Mouse (Mus musculus): ENCODE measurements around the gene Slc30a2. TPM values are rescaled to one million over a fixed set of nuclear protein-coding genes. Genes with fewer than 3 reads are reported as not detected.
A peak's percentile ranks its signal among the peaks of the same experiment; 100 is the strongest.
"Not testable (repeated sequence)": the region's sequence is repeated elsewhere in the genome, so short reads cannot be mapped to it uniquely, and the experiment has no call there.

The Slc30a2 gene
- total RNA-seq (2021): 10 to 100 TPM in 1 of 2 experiments, 1 to 10 TPM in 1; 4.4 to 25.8 TPM
- long read RNA-seq, experiment 1, partial matches to known transcripts: 0 of 2 reads
- long read RNA-seq, experiment 1, other reads (novel, unspliced or antisense): 0 of 2 reads
- long read RNA-seq, experiment 2, transcript Slc30a2-201 (7 exons, 2,023 nt): major isoform, 7 of 11 reads
- long read RNA-seq, experiment 2, partial matches to known transcripts: 2 of 11 reads
- long read RNA-seq, experiment 2, other reads (novel, unspliced or antisense): 0 of 11 reads

DNA sequence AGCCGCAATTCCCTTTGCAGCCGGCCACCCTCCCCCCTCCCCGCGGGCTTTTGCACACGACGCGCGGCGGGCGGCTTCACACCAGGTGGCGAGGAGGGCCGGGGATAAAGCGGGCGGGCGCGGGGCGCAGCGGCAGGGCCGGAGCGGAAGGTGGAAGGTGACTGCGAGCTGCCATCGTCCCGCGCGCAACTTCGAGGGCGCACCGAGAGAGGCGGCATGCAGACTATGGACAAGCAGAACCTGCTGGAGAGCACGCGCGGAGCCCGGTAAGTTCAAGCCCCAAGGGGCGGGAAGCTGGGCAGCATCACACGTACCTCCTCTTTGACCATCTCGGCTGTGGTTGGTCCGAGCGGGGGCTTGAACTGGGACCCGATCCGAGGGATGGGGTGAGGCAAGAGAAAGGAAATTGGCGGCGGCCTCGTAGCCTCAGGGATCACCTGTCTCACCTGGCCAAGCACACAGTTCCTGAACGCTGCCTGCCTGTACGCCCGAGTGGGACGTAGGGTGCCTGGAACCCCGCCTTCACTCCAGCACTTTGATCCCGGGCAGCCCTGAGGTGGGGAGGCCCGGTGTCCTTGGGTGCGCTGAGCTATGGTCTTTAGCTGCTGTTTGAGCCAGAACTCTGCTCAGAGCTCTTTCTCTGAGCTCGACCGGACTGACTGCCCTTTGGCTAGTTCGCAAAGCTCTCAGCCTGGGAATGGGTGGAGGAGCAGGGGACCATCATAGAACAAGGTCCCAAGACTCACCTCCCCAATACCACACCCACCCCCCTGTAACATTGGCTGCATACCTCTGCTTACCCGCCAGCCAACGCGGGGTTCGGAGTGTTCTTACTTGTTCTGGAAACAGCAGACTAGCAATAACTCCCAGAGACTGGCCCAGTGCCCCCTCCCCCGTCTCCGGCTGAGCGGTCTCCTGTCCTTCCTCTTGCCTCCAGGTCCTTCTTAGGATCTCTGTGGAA lies at the start of gene Slc30a2:
Gene Slc30a2, plus strand, starts transcription at position 111 of the 961 bp plus-strand sequence.
- peak; percentile 74 for DNase-seq
- Histone ChIP-seq H3K4me3 (peak within 1 kb of the TSS; percentile 67), H3K27ac (peak within 1 kb of the TSS; percentile 49)
- intact Hi-C loops (cut with DNase I): no loop called here
- no peak for TF ChIP-seq CTCF (IDR thresholded peaks at IDR 0.05)

DNA sequence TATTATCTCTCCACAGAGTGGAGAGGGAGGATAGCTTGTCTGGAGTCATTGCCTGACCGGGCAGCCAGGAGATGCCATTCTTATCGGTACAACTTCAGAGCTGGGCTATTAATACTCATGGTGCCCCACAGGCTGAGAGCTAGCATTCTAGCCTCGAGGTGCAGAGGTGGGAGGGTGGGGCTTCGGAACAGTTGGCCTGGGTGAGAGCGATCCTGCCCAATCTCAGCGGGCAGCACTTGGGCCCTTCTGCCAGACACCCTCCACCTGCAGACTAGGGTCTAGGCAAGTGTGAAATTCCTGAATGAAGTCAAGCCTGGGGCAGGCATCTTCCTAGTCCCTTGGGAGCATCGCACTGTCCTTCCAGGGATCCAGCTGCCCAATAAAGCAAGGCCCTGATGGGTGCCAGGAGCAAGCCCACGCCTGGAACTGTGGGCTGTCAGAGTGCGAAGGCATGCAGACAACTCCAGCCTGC lies 49.3 kb upstream of the Slc30a2 start:
- TF ChIP-seq CTCF (IDR thresholded peaks at IDR 0.05): no peak
- Histone ChIP-seq H3K27ac (peak overlapping the region; percentile 41), H3K4me3 (0 out of 2 replicates have a peak overlapping the region, but pooled peaks have one; percentile 15)
- DNase-seq: peak; percentile 35
- intact Hi-C loops (cut with DNase I): loop anchor here (2.0 to 10.0 kb wide), 3 partner anchors 64 to 259 kb away; partner anchors contain the start of gene Cep85

DNA sequence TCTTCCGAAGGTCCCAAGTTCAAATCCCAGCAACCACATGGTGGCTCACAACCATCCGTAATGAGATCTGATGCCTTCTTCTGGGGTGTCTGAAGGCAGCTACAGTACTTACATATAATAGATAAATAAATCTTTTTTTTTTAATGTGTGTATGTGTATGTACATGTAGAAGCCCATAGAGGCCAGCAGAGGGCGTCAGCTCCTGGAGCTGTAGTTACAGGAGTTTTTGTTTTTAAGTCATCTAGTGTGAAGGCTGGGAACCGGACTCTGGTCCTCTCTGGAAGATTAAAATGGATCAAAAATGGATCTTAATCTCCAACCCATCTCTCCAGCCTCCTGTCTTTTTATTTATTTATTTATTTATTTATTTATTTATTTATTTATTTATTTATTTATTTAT lies 46.9 kb upstream of the Slc30a2 start:
- 0 out of 2 replicates have a peak, but pooled peaks have one; percentile 10 for TF ChIP-seq CTCF (IDR thresholded peaks at IDR 0.05)
- intact Hi-C loops (cut with DNase I): loop anchor here (10.0 kb wide), 1 partner anchor 261 kb away; no protein-coding TSS in a partner anchor

DNA sequence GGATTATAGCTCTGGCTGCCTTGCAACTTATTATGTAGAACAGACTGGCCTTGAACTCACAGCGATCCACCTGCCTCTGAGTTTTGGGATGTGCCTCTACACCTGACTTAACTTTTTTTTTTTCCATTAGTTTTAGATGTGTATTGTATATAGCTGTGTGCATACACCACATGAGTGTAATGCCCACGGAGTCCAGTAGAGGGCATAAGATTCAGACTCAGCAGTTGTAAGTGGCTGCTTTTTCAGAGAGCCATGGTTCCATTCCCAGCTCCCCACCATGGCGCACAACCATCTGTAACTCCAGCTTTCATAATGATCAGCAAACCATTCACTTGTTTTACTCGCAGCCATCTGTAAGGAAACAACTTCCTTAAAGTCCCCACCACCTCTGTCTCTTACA lies 46.5 kb upstream of the Slc30a2 start:
- intact Hi-C loops (cut with DNase I): loop anchor here (10.0 kb wide), 1 partner anchor 262 kb away; no protein-coding TSS in a partner anchor
- DNase-seq: no peak
- TF ChIP-seq CTCF (IDR thresholded peaks at IDR 0.05): no peak
- no peak overlapping the region for H3K27ac ChIP-seq
- H3K4me3 ChIP-seq: no peak overlapping the region

More for the DNA sequence above, 46.9 kb upstream of the Slc30a2 start:
- not testable (repeated sequence) for DNase-seq, H3K27ac ChIP-seq, H3K4me3 ChIP-seq

GRCm38 (mm10) chr4:134297369-134297768 lies 45.6 kb upstream of the Slc30a2 start:
- Histone ChIP-seq H3K4me3 (no peak overlapping the region), H3K27ac (no peak overlapping the region)
- TF ChIP-seq CTCF (IDR thresholded peaks at IDR 0.05): no peak
- intact Hi-C loops (cut with DNase I): loop anchor here (10.0 kb wide), 1 partner anchor 263 kb away; no protein-coding TSS in a partner anchor
- no peak for DNase-seq

- TF ChIP-seq CTCF (IDR thresholded peaks at IDR 0.05): no peak
Observed at GRCm38 (mm10) chr4:134298626-134299497, 44.1 kb upstream of the Slc30a2 start.

GRCm38 (mm10) chr4:134299498-134299810 lies 43.5 kb upstream of the Slc30a2 start:
- TF ChIP-seq CTCF (IDR thresholded peaks at IDR 0.05): no peak
- intact Hi-C loops (cut with DNase I): loop anchor here (10.0 kb wide), 1 partner anchor 265 kb away; no protein-coding TSS in a partner anchor
- Histone ChIP-seq H3K4me3 (peak overlapping the region; percentile 59), H3K27ac (peak overlapping the region; percentile 97)
- DNase-seq: peak; percentile 77

More at GRCm38 (mm10) chr4:134298626-134299497, 44.1 kb upstream of the Slc30a2 start:
- H3K27ac ChIP-seq: peak overlapping the region; percentile 97
- intact Hi-C loops (cut with DNase I): loop anchor here (10.0 kb wide), 1 partner anchor 264 kb away; no protein-coding TSS in a partner anchor
- DNase-seq: no peak
- H3K4me3 ChIP-seq: peak overlapping the region; percentile 59

- TF ChIP-seq CTCF (IDR thresholded peaks at IDR 0.05): no peak
- Histone ChIP-seq H3K4me3 (peak overlapping the region; percentile 59), H3K27ac (peak overlapping the region; percentile 97)
- intact Hi-C loops (cut with DNase I): no loop called here
- DNase-seq: peak; percentile 96
Observed at GRCm38 (mm10) chr4:134300316-134300715, 42.7 kb upstream of the Slc30a2 start.

DNA sequence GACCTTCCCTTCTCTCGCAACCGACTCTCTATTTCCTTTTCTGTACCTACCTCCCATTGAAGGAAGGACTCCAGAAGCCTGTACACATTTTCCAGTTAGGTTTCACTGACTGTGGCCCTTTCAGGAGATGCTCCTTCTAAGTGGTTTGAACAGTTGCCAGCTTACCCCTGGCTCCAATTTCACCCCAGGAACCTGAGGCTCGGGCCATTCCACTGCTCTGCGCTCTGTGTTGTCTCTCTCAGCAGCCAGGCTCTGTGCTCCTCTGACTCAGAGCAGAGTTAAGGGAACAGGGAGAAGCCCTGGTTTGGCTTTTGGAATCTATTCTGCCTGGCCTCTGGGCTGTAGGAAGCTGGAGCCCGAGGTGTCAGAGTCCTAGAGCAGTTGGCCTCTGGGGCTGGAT lies 40.9 kb upstream of the Slc30a2 start:
- no peak for TF ChIP-seq CTCF (IDR thresholded peaks at IDR 0.05)
- Histone ChIP-seq H3K4me3 (peak overlapping the region; percentile 58), H3K27ac (peak overlapping the region; percentile 97)
- peak; percentile 64 for DNase-seq
- intact Hi-C loops (cut with DNase I): no loop called here

DNA sequence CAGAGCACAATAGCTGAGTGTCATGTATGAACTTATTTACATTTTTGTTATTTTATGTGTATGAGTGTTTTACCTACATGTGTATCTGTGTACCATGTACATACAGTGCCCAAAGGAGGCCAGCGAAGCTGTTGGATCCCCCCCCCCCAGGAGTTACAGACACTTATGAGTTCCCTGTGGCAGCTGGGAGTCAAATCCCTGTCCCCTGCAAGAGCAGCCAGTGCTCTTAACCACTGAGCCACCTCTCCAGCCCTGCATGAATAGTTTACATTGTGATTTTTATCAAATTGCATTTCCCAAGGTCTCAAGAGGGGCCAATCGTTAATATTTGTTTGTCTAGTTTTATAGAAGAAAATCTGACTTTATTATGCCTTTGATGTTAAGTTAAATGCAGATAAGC lies 36.0 kb upstream of the Slc30a2 start:
- TF ChIP-seq CTCF (IDR thresholded peaks at IDR 0.05): no peak
- peak overlapping the region; percentile 60 for H3K4me3 ChIP-seq
- no peak for DNase-seq
- intact Hi-C loops (cut with DNase I): no loop called here
- H3K27ac ChIP-seq: peak overlapping the region; percentile 97

DNA sequence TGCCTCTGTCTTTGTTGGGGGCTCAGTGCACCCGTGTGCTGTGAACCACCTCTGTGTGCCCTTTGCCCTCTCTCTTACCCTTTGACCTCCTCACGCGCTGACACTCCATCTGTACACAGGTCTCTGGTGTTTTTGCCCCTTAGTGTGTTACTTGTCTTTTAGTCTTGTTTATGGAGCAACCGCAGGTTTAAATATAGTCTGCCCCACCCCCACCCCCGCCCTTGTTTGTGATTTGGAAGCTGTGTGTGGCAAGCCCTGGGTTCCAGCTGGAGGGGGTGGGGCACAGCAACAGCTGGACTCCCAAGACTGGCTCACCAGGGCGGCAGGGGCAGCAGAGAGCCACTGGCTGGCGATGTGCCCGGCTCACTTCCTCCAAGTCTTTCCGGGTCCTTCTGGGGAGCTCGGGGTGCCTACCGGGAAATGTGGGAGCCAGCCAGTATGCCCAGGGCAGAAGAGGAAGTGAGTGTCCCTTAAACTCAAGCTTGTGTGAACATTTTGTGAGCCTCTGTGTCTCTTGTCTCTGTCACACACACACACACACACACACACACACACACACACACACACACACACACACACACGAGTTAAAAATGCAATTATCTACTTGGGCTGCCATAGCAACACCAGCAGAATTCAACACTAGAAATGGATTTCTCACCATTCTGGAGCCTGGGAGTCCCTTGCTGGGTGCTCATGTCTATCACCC lies 35.5 kb upstream of the Slc30a2 start:
- H3K4me3 ChIP-seq: peak overlapping the region; percentile 60
- TF ChIP-seq CTCF (IDR thresholded peaks at IDR 0.05): peak; percentile 54
- DNase-seq: peak; percentile 94
- H3K27ac ChIP-seq: peak overlapping the region; percentile 97
- intact Hi-C loops (cut with DNase I): no loop called here
